Mouse (Mus musculus): Measurements from ENCODE around the gene Emsy.

Gene Emsy

DNA sequence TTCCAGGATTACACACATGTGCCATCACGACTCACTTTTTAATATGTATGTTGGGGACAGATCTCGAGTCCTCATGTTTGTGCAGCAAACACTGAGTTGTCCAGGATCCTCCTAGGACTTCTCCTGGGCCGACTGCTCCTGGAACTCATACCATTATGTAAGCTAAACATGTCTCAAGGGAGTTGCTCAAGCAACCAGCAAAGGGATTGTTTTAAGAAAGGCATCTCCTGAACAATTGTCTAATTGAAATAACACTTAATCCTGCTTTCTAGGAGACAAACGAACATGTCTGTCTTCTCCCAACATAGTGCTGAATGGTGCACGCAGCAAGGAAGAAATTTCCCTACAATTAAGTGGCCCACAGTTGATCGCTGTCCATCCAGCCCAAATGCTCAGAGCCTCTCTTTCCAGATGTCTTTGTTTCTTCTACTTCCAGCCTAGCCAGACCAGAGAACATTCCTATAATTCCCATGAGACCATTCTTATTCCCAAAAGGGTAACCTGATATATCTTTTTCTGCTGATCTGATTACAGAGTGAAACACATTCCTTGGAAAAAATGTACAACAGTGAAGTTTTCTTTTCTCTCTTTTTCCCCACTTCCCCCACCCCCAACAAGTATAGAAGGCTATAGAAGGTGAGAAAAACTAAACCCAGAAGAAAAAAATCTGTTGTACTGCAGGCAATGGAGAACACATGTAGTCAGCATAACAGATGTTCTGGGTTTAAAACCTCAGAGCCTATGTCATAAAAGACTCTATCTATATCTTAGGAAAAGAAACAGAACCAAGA, 11.6 kb upstream of the Emsy start:
- no peak for DNase-seq (ENCODE audit: inconsistent age in 2 of 2, low spot score in 1 of 2)

DNA sequence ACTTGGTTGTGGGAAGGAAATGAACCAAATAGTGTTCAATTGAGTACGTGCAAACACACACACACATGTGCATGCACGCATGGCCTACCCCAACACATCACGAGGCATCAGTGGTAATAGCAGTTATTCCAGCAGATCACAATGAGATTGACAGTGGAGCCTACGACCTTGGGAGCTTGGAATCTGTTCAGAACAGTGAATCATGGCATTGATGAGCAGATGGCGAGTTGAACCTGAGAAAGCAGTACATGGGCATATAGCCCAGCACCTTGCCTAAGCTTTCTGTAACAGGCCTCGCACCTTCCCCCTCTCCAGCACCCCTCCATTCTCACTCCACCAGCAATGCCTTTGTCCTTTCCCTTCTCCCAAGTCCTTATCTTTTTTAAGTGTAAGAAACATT, 9.1 kb upstream of the Emsy start:
- peak; percentile 47 to 82 for DNase-seq (ENCODE audit: inconsistent age in 2 of 2, low spot score in 1 of 2)

DNA sequence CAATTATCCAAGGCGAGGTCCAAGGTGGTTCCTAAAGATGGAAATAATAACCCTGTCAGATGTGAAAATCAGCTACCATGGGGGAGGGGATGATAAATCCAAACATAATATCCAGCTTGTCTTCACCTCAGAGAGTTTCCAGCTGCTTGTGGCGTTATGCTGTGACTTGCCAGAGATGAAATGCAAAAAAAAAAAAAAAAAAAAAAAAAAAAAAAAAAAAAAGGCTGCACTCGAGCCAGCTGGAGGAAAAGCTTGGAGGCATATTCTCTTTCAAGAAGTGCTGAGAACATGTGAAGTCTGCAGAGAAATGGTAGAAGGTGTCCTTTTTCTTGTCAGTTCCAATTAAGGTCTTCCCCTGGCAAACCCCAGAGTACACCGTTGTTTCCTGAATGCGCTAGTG, 8.6 kb upstream of the Emsy start:
- DNase-seq (ENCODE audit: inconsistent age in 2 of 2, low spot score in 1 of 2): no peak

DNA sequence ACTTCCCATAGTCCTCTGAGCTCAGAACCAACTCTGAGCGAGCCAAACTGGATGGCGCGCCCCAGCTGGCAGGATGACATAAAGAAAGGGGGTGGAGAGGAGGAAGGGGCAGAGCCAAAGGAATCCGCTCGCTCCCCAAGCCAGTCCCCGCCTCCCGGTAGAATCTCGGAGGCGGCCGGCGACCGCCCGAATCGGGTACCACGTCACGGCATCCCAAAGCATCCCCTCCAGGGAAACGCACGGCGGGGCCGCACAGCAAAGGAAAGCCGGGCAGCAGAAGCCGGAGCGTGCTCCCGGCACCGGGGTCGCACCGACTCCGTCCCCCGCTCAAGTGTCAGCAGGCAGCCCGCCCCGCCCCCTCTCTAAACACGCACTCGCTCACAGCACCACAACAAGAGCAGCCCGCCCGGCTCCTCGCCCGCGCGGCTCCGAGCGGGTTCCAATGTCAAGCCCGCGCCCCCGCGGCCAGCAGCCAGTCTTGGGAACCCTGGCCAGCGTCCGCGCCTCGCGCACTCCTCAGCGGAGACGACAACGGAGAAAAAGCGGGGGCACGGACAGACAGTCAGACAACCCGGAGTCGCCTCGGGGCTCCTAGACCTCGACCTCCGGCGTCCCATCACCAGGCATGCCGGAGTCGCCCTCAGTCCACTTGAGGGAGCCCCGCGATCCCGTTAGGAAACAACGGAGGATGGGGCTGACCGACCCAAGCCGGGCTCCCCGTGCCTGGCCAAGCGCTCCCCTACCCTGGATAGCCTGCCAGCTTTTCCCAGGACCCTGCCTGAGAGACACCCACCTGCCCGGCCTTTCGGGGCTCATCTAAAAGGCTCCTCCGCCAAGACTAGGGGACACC, 677 bp downstream of the Emsy start:
- peak; percentile 86 to 95 for DNase-seq (ENCODE audit: inconsistent age in 2 of 2, low spot score in 1 of 2)

DNA sequence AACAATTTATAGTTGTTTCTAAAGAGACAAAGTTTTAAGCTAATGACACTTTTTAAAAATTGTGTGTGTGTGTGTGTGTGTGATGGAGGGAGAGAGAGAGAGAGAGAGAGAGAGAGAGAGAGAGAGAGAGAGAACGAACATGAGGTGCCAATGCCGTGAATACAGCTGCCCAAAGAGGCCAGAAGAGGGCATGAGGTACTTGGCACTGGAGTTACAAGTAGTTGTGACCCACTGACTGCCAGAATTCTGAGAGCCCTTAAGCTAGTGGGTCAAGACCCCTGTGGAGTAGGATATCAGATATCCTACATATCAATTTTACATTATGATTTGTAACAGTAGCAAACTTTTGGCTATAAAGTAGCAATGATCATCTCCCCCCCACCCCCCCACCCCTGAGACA, 4.9 kb downstream of the Emsy start:
- no peak for DNase-seq (ENCODE audit: inconsistent age in 2 of 2, low spot score in 1 of 2)

DNA sequence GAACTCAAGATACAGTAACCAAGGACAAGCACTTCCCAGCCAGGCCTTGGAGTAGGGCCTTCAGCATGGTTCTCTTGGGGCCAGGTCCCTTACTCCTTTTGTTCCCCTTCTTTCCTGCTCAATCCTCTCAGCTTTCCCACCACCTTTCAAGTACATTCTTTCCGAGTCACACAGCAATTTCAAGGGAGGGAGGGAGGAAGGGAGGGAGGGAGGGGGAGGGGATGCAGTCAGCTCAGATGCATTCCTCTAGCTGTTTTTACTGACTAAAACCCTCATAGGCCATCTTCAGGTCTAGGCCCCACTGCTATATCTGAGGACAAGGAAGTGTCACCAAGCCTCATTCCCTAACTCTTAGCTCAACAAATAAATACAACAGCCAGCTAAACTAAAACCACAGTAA, 12.3 kb downstream of the Emsy start:
- no peak for DNase-seq (ENCODE audit: inconsistent age in 2 of 2, low spot score in 1 of 2)

DNA sequence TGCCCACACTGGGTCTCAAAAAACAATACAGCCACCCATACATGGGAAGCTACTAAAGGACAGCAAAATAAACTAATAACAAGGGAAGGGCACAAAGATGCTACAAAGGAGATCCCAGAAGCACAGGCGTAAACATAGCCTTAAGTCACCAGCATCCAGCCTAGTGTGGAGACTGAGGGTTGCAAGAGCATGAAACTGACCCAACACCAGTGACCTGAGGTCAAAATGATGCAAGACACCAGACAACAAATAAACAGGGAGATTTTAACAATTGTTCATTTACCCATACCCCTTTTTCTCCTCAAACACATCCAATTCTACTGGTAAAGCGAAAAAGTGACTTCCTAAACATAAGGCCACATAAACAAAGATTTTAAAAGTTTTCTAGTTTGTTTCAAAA, 20.0 kb downstream of the Emsy start:
- no peak for DNase-seq (ENCODE audit: inconsistent age in 2 of 2, low spot score in 1 of 2)

DNA sequence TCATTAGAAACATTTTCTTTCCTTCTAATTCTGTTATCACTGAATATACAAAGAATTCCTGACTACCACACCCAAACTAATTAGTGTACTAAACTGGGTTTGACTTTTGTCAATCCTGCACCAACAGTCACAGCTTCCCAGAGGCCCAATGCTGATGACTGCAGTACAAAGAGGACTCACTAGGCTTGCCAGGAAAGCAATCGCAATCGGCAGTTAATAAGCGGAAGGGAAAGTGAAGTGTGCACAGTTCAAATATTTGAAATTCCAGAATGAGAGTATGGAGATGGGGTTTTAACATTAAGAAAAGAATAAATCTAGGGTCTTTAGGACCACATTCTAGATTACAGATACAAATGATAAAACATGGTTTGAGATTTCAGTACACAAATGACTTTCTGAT, 23.6 kb downstream of the Emsy start:
- no peak for DNase-seq (ENCODE audit: inconsistent age in 2 of 2, low spot score in 1 of 2)

DNA sequence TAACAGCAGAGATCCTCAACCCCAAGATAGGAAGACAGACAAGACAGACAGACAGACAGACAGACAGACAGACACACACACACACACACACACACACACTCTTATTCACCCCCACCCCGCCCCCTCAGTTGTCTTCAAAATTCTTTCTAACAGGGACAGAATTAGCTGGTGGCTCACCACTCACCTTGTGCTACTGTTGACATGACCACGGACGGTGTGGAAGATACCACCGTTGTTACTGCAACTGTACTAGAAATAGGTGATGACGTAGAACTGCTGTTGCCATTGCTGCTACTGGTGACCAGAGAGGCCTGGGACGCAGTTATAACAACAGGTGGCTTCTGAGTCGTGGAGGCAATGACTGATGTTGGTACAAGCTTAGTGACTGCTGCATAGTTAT, 26.6 kb downstream of the Emsy start:
- DNase-seq (ENCODE audit: inconsistent age in 2 of 2, low spot score in 1 of 2): no peak

DNA sequence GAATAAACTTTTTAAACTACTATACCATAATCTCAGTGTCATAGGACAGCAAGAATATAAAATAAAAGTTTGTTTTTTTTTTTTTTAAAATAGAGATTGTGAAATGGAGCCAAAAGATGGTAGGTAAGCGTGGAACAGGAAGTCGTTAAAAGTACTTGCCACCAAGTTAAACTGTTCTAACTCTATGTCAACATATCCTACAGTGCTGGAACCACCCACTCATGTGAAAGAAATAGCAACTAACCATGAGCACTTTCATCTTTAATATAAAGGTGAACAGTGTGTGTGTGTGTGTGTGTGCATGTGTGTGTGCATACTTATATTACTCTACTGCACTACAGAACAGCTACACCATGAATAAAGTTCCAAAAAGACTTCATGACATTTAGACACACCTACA, 38.8 kb downstream of the Emsy start:
- no peak for DNase-seq (ENCODE audit: inconsistent age in 2 of 2, low spot score in 1 of 2)

DNA sequence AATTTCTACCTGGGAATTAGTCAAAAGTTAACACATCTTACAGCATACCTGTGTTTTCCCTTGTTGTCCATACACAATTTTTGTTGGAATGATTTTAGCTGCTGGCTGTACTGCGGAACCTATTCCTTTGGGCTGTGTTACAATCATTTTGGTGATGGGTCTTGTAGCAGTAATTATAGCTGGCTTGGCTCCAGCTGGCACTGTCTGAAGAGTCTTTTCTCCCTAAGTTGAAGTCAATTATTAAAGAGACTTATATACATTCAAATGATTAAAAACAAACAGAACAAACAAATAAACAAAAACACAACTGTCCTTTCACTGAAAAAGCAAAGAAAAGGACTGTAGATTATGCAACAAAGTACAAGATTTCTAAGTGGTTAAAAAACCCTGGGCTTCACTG, 43.6 kb downstream of the Emsy start:
- peak in 1 of 2 experiments; percentile 14 for DNase-seq (ENCODE audit: inconsistent age in 2 of 2, low spot score in 1 of 2)

DNA sequence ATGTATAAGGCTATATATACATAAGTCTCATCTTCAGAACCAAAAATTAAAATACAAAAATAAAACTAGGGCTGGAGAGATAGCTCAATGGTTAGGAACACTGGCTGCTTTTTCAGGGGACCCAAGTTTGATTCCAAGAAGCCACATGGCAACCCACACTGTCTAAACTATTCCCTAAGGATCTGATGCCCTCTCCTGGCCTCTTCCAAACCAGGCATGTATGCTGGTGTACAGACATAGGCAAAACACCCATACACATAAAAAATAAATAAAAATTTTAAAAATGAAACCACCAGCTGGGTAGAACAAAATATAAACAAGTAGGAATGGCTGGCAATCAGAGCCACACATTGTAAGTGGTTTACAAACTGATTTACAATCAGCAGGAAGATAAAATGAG, 48.1 kb downstream of the Emsy start:
- DNase-seq (ENCODE audit: inconsistent age in 2 of 2, low spot score in 1 of 2): no peak

DNA sequence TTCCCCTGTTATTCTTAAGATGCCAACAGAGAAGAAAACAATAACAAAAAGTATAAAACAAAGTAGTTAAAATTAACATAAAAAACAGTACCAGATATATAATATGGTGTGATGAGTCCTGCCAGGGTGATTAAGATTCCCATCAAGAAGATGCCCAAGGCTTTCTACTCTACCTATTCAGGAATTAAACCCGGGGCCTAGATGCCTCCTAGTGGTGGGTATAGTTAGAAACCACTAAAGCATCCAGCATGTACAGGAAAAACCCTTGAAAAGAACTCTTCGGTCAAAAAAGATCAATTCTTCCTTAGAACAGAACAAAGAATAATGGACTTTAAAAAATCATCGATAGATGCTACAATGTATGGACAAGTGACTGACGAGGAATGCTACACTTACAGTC, 49.4 kb downstream of the Emsy start:
- peak in 1 of 2 experiments; percentile 61 for DNase-seq (ENCODE audit: inconsistent age in 2 of 2, low spot score in 1 of 2)

DNA sequence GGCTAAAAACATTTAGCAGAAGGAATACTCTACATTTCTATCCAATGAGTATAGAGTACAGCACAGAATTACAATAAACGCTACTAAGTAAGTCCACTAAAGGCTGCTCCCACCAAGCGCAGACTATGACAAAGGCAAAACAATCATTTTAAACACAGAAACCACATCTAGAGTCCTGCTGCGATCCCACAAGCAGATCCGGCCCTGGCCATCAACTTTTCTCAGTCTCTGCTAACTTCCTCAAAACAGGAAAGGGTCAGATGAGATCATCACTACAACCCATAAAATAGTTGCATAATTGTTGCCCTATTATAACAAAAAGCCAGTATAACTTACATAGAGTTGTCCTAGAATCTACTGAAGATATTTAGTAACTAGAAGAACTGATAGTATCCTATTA, 54.9 kb downstream of the Emsy start:
- peak in 1 of 2 experiments; percentile 28 for DNase-seq (ENCODE audit: inconsistent age in 2 of 2, low spot score in 1 of 2)

DNA sequence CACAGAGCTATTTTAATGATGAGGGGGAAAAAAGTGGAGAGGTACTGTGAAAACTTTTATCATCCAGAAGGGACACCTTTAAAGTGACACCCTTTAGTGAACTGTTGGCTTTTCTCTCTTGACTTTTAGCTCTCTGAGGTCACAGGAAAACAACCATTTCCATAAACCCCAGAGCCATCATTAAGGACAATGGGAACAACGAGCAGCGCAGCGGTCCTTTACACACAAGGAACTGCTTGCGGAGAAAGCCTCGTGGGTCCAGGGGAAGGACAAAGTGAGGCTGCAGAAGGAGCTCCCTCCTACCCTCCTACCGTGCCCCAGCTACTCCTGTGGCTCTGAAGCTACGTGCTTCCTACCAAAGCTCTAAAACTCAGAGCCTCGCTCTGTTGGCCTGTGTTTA, 59.2 kb downstream of the Emsy start:
- DNase-seq (ENCODE audit: inconsistent age in 2 of 2, low spot score in 1 of 2): no peak

DNA sequence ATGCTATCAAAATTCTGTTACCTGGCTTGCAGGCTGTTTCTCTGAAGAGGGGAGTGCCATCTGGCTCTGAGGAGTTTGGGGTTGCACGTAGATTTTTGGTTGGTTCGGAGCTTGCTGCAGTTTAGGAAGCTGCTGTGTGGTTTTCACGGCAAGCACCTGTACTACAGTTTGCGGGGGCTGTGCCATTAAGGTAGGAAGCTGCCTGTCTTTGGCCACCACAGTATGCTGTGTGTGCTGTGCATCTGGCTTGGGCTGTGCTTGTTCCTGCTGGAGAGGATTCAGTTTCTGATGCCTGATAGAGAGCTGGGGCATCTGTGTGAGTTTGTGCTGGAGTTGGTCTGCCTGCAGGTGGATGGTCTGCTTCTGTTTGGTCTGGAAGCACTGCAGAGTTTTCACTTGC, 61.9 kb downstream of the Emsy start:
- DNase-seq (ENCODE audit: inconsistent age in 2 of 2, low spot score in 1 of 2): no peak

DNA sequence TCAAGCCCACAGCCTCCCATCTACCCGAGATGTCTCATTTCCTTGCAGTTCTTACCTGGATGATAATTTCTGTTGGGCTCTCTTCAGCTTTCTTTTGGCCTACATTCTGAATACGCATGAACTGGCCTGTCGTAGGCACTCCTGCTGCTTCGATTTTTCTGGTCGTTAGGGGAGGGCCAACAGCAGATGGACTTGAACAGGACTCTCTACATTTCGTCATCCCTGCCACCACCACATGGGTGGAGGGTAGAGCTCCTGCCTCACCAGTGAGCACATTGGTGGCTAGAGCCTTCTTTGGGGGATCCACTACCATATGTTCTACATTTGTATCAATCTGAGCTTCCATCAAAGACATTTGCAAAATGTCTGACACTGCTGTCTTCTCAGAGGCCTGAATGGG, 63.3 kb downstream of the Emsy start:
- DNase-seq (ENCODE audit: inconsistent age in 2 of 2, low spot score in 1 of 2): no peak

DNA sequence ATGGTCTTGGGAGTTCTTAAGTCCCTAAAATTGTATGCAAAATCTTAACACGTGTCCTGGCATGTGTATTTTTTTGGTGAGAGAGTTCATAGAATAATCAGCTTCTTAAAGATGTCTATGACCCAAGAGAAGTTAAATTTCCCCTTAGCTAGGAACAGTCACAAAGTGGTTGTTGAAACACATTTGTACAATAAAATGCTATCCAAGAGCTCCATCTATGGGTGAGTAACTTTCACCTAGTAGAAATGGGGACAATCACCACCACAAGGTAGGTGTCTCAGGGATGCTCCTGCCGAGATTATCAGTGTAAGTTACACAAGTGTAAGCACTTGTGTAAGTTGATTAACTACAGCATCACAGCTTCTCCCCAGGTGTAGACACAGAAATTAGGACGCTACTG, 67.6 kb downstream of the Emsy start:
- DNase-seq (ENCODE audit: inconsistent age in 2 of 2, low spot score in 1 of 2): peak in 1 of 2 experiments; percentile 65

DNA sequence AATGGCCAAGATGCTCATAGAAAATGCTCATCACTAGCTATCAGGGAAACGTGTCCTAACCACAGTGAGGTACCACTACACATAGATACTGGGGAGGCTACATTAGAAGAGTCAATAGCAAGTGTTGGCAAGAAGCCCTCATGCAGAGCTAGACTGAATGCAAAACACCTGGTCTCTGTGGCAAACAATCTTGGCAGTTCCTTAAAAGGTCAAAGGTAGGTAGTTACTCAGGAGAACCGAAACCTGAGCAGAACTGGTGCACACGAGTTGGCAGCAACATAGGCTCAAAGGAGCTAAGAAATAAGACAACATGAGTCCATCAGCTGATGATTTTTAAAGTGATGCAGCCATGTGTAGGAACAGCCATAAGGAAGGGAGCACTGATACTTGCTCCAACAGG, 70.3 kb downstream of the Emsy start:
- DNase-seq (ENCODE audit: inconsistent age in 2 of 2, low spot score in 1 of 2): no peak

DNA sequence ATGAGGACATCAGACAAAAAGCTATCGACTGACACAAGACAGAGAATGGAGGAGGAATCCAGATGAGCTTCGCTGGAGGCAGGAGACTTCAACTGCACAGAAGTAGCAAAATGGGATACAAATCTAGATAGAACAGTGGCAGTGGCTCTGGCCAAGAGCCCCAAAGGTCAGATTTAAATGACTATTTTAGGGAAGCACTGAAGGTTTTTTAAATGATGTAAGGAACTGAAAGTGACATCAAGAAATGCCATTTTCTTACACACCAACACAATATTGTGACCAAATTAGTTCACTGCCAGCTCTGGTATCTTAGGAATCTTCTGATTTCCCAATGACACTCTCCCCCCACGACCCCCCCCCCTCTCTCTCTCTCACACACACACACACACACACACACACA, 72.0 kb downstream of the Emsy start:
- DNase-seq (ENCODE audit: inconsistent age in 2 of 2, low spot score in 1 of 2): no peak

DNA sequence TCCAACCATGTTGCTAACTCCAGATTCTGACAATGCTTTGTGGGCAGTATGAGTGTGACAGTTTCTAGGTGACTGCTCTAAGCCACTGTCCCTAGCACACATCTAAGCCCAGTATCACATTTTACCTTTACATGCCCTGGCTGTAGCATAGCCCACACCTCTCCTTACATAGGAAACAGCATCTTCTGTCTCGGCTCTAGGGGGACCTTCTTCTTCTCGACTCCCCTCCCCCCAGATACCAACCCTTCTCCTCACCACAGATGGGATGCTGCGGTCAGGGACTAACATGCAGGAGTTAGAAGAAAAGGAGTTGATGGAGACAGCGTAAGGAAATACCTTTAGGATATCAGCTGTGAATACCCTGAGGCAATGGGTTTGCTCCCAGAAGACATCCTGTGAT, 75.3 kb downstream of the Emsy start:
- no peak for DNase-seq (ENCODE audit: inconsistent age in 2 of 2, low spot score in 1 of 2)

DNA sequence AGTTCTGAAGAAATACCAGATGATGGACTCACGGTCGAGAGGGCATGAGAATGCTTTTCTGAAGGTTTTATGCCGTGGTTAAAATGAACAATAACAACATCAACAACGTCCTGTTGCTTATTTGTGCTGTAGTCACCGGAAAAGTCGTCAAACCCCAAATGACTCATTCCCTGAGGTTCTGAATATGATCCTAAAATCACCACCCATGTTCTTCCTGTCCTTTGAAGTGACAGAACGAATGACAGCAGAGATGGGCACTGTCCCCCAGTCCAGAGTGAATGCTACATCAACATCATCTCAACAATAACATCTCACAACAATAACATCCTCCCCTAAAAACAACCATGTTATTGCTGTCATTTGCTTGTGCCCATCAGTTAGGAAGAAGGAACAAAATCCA, 76.1 kb downstream of the Emsy start:
- DNase-seq (ENCODE audit: inconsistent age in 2 of 2, low spot score in 1 of 2): no peak

DNA sequence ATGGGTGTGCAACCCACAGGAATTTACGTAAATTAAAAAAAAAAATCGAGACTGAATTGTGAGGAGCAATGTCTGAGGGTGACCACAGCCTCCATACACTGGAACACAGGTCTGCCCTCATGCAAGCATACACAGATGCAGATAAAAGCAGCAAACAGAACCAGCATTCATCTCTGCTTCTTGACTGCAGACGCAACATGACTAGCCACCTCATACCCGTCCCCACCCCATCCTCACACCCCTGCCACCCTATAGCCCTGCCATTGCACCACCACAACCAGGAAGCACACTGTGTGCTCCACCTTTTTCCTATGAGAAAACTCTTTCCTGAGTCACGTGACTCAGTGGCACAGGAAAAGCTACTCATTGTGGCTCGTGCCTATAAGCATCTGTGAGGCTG, 76.9 kb downstream of the Emsy start:
- DNase-seq (ENCODE audit: inconsistent age in 2 of 2, low spot score in 1 of 2): no peak

Data from adrenal gland, adult (tissue).